Mouse (Mus musculus): ENCODE measurements around the gene Bcl7c.

- no peak for TF ChIP-seq POLR2A (IDR thresholded peaks at IDR 0.05; ENCODE audit: borderline replicate concordance, extremely low read depth, low read depth, low read length)
- no peak for TF ChIP-seq CTCF (IDR thresholded peaks at IDR 0.05; ENCODE audit: insufficient read depth, low read length)
These were observed 4.1 kb downstream of the Bcl7c start for GRCm38 (mm10) chr7:127704598-127704997.

Data from lung, adult 2 months (tissue).